Mouse (Mus musculus) neural tube, embryonic 13.5 days (tissue): ENCODE data around the gene Rab31. TPM values are rescaled to one million over a fixed set of nuclear protein-coding genes. Genes with fewer than 3 reads are reported as not detected.

Source experiments
- ATAC-seq: fragments of 200-750 bp; cut with Nextera tagmentation; 2 replicates; pipeline ENCODE4 v1.8.0; 2017; ENCODE audit warnings: low read depth, mild to moderate bottlenecking, moderate TSS enrichment, moderate library complexity
- H3K27ac ChIP-seq: fragments of 300-500 bp; sonication (generic); replicated peaks from 2 replicates; pipeline ENCODE4 v1.5.1; 2015; ENCODE audit warnings: moderate library complexity, mild to moderate bottlenecking, inconsistent platforms
- H3K27me3 ChIP-seq: fragments of 300-500 bp; sonication (generic); 2 replicates; pipeline ENCODE4 v1.6.1; 2015; ENCODE audit warnings: mild to moderate bottlenecking, inconsistent platforms
- H3K36me3 ChIP-seq: fragments of 300-500 bp; sonication (generic); 2 replicates; pipeline ENCODE4 v1.6.1; 2015; ENCODE audit warnings: mild to moderate bottlenecking, inconsistent platforms
- H3K4me1 ChIP-seq: fragments of 300-500 bp; sonication (generic); replicated peaks from 2 replicates; pipeline ENCODE4 v1.6.1; 2015; ENCODE audit warnings: inconsistent platforms
- H3K4me2 ChIP-seq: fragments of 300-500 bp; sonication (generic); 2 replicates; pipeline ENCODE4 v1.6.1; 2015; ENCODE audit warnings: inconsistent platforms, mild to moderate bottlenecking, moderate library complexity
- H3K4me3 ChIP-seq: fragments of 300-500 bp; sonication (generic); 2 replicates; pipeline ENCODE4 v1.5.1; 2015; ENCODE audit warnings: mild to moderate bottlenecking, inconsistent platforms
- H3K9ac ChIP-seq: fragments of 300-500 bp; sonication (generic); 2 replicates; pipeline ENCODE4 v1.6.1; 2015; ENCODE audit warnings: moderate library complexity, mild to moderate bottlenecking, inconsistent platforms
- H3K9me3 ChIP-seq: fragments of 300-500 bp; sonication (generic); 2 replicates; pipeline ENCODE4 v1.6.1; 2016; ENCODE audit warnings: inconsistent platforms
- WGBS: fragments of 180-500 bp; shearing (Covaris S2); methylation state at CpG from one replicate; pipeline ENCODE4 v1.1.7; 2015; 5-methylcytosine and 5-hydroxymethylcytosine counted together
- polyA plus RNA-seq: library from polyadenylated mRNA; unstranded; fragments of >200 nt; fragmentation: Nextera tagmentation; extraction: Ambion mirVana; gene quantifications from 2 replicates; pipeline ENCODE4 v1.2.1, GENCODE M21; 2015

Rab31 gene
- polyA plus RNA-seq, 1 experiment from 2014 or later, result 65.5 TPM

- peaks cover 20% of the 10 kb centered on the region for H3K9me3 ChIP-seq
- H3K4me1 ChIP-seq, result no peaks in the 10 kb centered on the region
- 92% methylated on average over 13 of the region's 13 CpGs for WGBS
- H3K4me3 ChIP-seq, result no peak overlapping the region
- no peak overlapping the region for H3K4me2 ChIP-seq
- ATAC-seq, result no peak
- peaks cover 45% of the 10 kb centered on the region for H3K36me3 ChIP-seq
- H3K27ac ChIP-seq, result no peak overlapping the region
- no peaks in the 10 kb centered on the region for H3K27me3 ChIP-seq
- no peak overlapping the region for H3K9ac ChIP-seq
Observed at GRCm38 (mm10) chr17:65712861-65713535, 59.6 kb downstream of the Rab31 start.

GRCm38 (mm10) chr17:65711779-65712178 is 60.8 kb downstream of the Rab31 start:
- Histone ChIP-seq H3K9me3 (peaks cover 20% of the 10 kb centered on the region), H3K4me1 (no peaks in the 10 kb centered on the region), H3K4me3 (no peak overlapping the region), H3K4me2 (no peak overlapping the region), H3K36me3 (peaks cover 35% of the 10 kb centered on the region), H3K9ac (no peak overlapping the region), H3K27me3 (no peaks in the 10 kb centered on the region), H3K27ac (no peak overlapping the region)
- no peak for ATAC-seq
- 96% methylated on average over 5 of the region's 5 CpGs for WGBS

- Histone ChIP-seq H3K4me3 (no peak overlapping the region), H3K4me1 (no peaks in the 10 kb centered on the region), H3K27me3 (no peaks in the 10 kb centered on the region), H3K9ac (no peak overlapping the region), H3K27ac (no peak overlapping the region), H3K36me3 (peaks cover 30% of the 10 kb centered on the region), H3K4me2 (no peak overlapping the region), H3K9me3 (peaks cover 20% of the 10 kb centered on the region)
- WGBS, result 85% methylated on average over 11 of the region's 11 CpGs
- no peak for ATAC-seq
Observed at GRCm38 (mm10) chr17:65710576-65710975, 62.0 kb downstream of the Rab31 start.

- no peaks in the 10 kb centered on the region for H3K27me3 ChIP-seq
- H3K4me2 ChIP-seq, result no peak overlapping the region
- peaks cover 9% of the 10 kb centered on the region for H3K36me3 ChIP-seq
- no peak overlapping the region for H3K27ac ChIP-seq
- no peak overlapping the region for H3K4me3 ChIP-seq
- H3K9ac ChIP-seq, result no peak overlapping the region
- no peak for ATAC-seq
- 86% methylated on average over 5 of the region's 5 CpGs for WGBS
- H3K4me1 ChIP-seq, result peaks cover 25% of the 10 kb centered on the region
- peaks cover 5% of the 10 kb centered on the region for H3K9me3 ChIP-seq
Observed at GRCm38 (mm10) chr17:65706220-65706619, 66.3 kb downstream of the Rab31 start.

- no peaks in the 10 kb centered on the region for H3K36me3 ChIP-seq
- 70% methylated on average over 13 of the region's 13 CpGs for WGBS
- no peak overlapping the region for H3K4me2 ChIP-seq
- H3K27ac ChIP-seq, result no peak overlapping the region
- ATAC-seq, result no peak
- H3K27me3 ChIP-seq, result no peaks in the 10 kb centered on the region
- no peaks in the 10 kb centered on the region for H3K9me3 ChIP-seq
- peaks cover 48% of the 10 kb centered on the region for H3K4me1 ChIP-seq
- no peak overlapping the region for H3K9ac ChIP-seq
- H3K4me3 ChIP-seq, result no peak overlapping the region
Observed at GRCm38 (mm10) chr17:65703527-65704391, 68.8 kb downstream of the Rab31 start.

GRCm38 (mm10) chr17:65701797-65702566 is 70.6 kb downstream of the Rab31 start:
- H3K4me2 ChIP-seq, result no peak overlapping the region
- H3K9ac ChIP-seq, result no peak overlapping the region
- H3K9me3 ChIP-seq, result no peaks in the 10 kb centered on the region
- H3K27me3 ChIP-seq, result no peaks in the 10 kb centered on the region
- H3K4me1 ChIP-seq, result peaks cover 62% of the 10 kb centered on the region
- H3K4me3 ChIP-seq, result no peak overlapping the region
- H3K27ac ChIP-seq, result peak overlapping the region; percentile 87
- WGBS, result 21% methylated on average over 13 of the region's 13 CpGs
- no peaks in the 10 kb centered on the region for H3K36me3 ChIP-seq
- peak; percentile 33 for ATAC-seq

GRCm38 (mm10) chr17:65701356-65701755 is 71.2 kb downstream of the Rab31 start:
- Histone ChIP-seq H3K27me3 (no peaks in the 10 kb centered on the region), H3K36me3 (no peaks in the 10 kb centered on the region), H3K4me2 (no peak overlapping the region), H3K4me1 (peaks cover 62% of the 10 kb centered on the region), H3K4me3 (no peak overlapping the region), H3K9me3 (no peaks in the 10 kb centered on the region), H3K9ac (no peak overlapping the region), H3K27ac (peak overlapping the region; percentile 87)
- 68% methylated on average over 8 of the region's 8 CpGs for WGBS
- ATAC-seq, result no peak

GRCm38 (mm10) chr17:65700060-65700459 is 72.5 kb downstream of the Rab31 start:
- 35% methylated on average over 4 of the region's 4 CpGs for WGBS
- Histone ChIP-seq H3K4me1 (peaks cover 62% of the 10 kb centered on the region), H3K9me3 (no peaks in the 10 kb centered on the region), H3K9ac (no peak overlapping the region), H3K4me2 (no peak overlapping the region), H3K4me3 (no peak overlapping the region), H3K27ac (peak overlapping the region; percentile 87), H3K36me3 (no peaks in the 10 kb centered on the region), H3K27me3 (no peaks in the 10 kb centered on the region)
- peak; percentile 70 for ATAC-seq

- Histone ChIP-seq H3K4me3 (no peak overlapping the region), H3K9me3 (no peaks in the 10 kb centered on the region), H3K4me2 (no peak overlapping the region), H3K27me3 (no peaks in the 10 kb centered on the region), H3K36me3 (no peaks in the 10 kb centered on the region; the same call in 1 of the 2 replicates), H3K9ac (no peak overlapping the region), H3K4me1 (peaks cover 54% of the 10 kb centered on the region), H3K27ac (peak overlapping the region; percentile 79)
- ATAC-seq, result peak; percentile 59; the same call in 1 of the 2 replicates
- WGBS, result 38% methylated on average over 12 of the region's 12 CpGs
Observed at GRCm38 (mm10) chr17:65697791-65698463, 74.6 kb downstream of the Rab31 start.

- no peak overlapping the region for H3K9ac ChIP-seq
- WGBS, result 97% methylated on average over 13 of the region's 13 CpGs
- no peak overlapping the region for H3K4me2 ChIP-seq
- no peaks in the 10 kb centered on the region for H3K27me3 ChIP-seq
- H3K27ac ChIP-seq, result no peak overlapping the region
- H3K4me1 ChIP-seq, result peaks cover 44% of the 10 kb centered on the region
- H3K9me3 ChIP-seq, result no peaks in the 10 kb centered on the region
- H3K36me3 ChIP-seq, result no peaks in the 10 kb centered on the region; the same call in 1 of the 2 replicates
- H3K4me3 ChIP-seq, result no peak overlapping the region
- ATAC-seq, result no peak
Observed at GRCm38 (mm10) chr17:65696939-65697338, 75.6 kb downstream of the Rab31 start.

GRCm38 (mm10) chr17:65692276-65692675 is 80.3 kb downstream of the Rab31 start:
- Histone ChIP-seq H3K9me3 (no peaks in the 10 kb centered on the region), H3K27me3 (no peaks in the 10 kb centered on the region), H3K36me3 (peaks cover 18% of the 10 kb centered on the region), H3K9ac (no peak overlapping the region), H3K4me3 (no peak overlapping the region), H3K4me2 (no peak overlapping the region), H3K27ac (no peak overlapping the region), H3K4me1 (0 out of 2 replicates have a peak, but pooled peaks cover under 1% of the 10 kb centered on the region)
- 83% methylated on average over 4 of the region's 4 CpGs for WGBS
- ATAC-seq, result no peak
